Mouse (Mus musculus): ENCODE data around the gene Dcun1d3.

The Dcun1d3 gene

GRCm38 (mm10) chr7:119895639-119896512, at the start of gene Dcun1d3, which contains the start of gene Lyrm1:
Gene Dcun1d3 (minus strand): TSS chr7:119896298.
Gene Lyrm1 (plus strand): TSS chr7:119895861.
- DNase-seq: peak; percentile 98

GRCm38 (mm10) chr7:119941569-119941968, 45.5 kb upstream of the Dcun1d3 start:
- no peak for DNase-seq

DNA sequence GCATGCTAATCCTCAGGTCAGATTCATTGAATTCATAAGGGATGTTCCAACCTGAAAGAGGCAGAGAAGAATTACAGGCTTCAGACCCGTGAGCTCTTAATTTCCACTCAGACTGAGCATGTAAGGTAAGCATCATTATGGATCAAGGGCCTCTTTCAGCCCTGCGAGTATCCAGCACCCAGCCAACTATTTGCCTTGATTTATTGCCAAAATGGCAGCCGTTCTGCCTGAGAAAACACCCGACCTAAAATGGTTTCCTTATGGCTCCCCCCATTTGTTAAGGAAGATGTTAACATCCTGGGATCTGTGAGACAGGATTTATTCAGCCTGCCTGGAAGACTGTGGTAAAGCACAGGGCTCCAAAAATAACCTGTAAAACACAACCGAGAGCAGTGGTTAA, 40.9 kb upstream of the Dcun1d3 start:
- no peak for DNase-seq

GRCm38 (mm10) chr7:119936321-119936720, 40.2 kb upstream of the Dcun1d3 start:
- DNase-seq: no peak

DNA sequence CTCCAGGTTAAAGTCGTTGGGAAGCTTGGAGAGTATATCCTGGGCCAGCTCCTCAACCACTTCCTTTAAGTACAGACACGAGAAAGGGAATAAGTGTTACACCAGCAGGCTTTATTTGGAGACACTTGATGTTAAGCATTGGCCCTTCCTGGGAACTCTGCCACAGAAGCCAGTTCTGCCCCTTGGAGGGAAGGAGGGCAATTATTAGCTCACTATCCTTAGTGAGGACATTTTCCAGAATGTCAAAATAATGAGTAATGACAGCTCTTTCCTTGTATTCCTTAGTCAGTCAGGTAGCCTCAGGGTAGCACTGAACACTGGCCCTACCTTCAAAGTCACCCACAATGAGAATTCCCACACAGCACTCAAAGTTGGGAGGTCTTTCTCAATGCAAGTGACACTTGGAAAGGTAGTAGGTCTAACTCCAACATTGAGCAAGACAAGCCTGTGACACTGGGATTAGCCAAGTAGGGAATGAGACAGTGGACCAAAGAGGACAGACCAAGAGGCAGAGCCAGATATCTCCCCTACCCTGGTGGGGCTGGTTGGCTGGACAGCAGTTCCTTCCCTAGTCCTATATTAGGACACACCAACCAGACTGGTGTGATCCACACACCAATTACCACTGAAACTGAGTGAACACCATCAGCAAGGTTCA, 32.8 kb upstream of the Dcun1d3 start:
- DNase-seq: no peak

- no peak for DNase-seq
Observed at GRCm38 (mm10) chr7:119921054-119921453, 25.0 kb upstream of the Dcun1d3 start.

GRCm38 (mm10) chr7:119920457-119920856, 24.4 kb upstream of the Dcun1d3 start:
- DNase-seq: no peak

DNA sequence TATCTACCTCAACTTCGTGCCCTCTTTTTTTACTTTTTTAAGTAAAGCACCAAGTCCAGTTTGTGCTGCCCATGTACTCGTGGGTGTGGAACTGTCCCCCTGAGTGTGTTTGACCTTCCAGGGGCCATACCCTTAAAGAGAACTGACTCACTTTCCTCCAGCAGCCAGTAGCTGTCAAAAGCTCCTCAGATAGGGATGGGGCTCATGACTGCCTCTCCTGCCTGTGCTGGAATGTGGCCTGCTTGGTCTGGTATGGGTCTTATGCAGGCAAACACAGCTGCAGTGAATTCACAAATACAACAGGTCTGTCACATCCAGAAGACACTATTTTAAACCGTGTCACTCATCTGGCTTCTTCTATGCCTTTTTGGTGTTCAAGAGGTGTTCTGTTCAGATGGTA, 15.6 kb upstream of the Dcun1d3 start:
- DNase-seq: no peak

DNA sequence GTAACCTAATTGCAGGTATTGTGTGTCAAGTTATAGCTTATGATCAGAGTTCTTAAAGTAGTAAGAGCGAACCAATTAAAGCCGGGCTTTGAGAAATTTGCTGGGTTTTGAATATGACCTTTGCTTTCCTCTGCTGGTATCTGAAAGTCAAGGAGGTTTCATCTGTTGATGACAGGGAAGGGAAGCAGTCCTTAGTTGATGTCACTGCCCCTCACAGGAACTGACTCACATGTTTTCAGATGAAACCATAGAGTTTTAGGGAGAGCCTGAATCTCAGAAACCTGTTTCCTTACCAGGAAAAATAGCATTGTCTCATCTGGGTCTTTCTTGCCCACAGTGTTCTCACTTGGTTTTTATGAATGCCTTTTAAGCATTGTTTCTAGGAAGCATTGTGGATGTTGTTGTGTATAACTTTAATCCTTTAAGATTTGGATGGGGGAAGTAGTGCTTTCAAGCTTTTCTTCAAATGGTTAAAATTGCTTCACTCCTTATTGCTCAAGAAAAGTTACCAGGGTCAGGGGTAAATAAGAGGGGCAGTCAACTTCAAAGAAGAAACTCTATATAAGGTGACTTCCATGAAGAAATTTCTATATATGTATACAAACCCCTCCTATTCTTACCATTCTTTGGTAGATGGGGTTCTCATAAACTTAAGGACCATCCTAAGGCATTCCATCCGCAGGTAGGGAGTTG, 10.6 kb upstream of the Dcun1d3 start:
- no peak for DNase-seq

GRCm38 (mm10) chr7:119899386-119900057, 3.4 kb upstream of the Dcun1d3 start:
- DNase-seq: no peak

DNA sequence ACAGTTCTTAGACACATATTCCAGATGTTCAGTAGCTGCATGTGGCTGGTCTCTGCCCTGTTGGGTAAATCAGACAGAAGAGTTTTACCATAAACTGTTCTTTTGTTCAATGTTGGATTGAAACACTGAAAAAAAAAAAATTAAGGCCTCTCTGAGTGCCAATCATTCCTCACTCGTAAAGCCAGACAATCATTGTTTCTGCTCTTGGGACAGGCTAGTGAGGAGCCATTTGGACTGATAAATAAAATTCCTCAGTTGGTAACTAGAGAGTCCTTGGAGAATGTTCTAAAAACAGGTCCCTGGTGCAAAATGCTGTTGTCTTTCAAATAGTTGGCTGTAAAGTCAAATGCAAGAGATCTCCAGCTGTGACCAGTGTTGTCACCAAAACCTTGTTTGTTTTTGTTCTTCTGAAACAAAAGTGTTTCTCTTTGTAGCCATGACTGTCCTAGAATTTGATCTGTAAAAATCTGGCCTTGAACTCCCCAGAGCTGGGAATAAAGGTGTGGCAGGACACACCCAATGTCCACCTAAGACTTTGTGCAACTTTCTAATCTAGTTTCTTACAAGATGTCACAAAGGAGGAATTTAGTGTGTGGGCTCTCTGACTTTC, 2.3 kb upstream of the Dcun1d3 start:
- no peak for DNase-seq

GRCm38 (mm10) chr7:119897521-119898109, 1.5 kb upstream of the Dcun1d3 start:
- DNase-seq: no peak

- no peak for DNase-seq
Observed at GRCm38 (mm10) chr7:119894818-119895544, 1.1 kb downstream of the Dcun1d3 start.

DNA sequence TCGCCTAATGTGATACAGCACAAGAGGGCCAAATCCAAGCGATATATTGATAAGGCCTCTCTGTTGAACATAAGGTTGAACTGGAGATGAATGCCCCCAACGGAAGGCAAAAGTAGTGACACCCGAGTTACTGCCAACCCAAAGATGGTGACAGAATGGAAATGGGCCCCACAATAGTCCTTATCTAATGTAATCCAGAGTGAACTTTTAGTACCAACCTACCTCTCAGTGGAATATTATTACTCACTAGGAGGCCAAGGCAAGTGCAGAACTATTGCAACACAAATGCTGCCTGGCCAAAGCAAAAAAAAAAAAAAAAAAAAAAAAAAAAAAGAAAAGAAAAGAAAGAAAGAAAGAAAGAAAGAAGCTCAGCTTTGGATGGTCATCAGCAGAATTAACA, 3.4 kb downstream of the Dcun1d3 start:
- DNase-seq: no peak

GRCm38 (mm10) chr7:119892198-119892597, 3.9 kb downstream of the Dcun1d3 start:
- no peak for DNase-seq

DNA sequence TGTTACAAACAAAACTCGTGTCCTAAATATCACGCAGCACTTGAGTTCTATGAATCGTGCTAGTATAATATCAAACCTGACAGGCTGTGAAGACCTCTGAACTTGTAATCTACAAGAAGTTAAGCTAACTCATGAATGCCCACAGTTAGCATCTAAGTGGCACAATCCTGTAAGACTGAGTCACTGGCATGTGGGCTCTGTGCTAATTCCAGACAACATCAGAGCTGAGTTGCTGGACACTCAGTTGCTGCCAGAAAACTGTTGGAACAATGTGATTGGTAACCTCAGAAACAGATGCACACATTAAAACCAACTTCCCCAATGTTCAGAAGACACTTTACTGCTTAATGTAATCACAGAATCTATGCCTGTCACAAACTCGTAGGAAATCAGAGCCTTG, 8.2 kb downstream of the Dcun1d3 start:
- DNase-seq: no peak

DNA sequence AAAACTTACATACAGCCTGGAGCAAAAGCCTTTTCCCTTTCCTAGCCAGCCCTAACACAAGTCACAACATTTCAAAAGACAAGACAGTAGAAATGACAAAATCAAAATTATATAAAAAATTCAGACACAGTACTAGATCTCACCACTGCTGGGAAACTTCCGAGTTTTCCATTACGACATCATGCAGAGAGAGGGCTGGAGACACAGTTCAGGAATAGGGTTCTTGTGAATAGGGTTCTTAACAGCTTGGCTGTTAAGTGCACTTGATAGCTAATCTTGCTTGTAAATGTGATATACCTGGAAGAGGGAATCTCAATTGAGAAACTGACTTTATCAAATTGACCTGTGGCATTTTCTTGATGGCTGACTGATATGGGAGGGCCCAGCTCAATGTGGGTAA, 14.9 kb downstream of the Dcun1d3 start:
- no peak for DNase-seq

DNA sequence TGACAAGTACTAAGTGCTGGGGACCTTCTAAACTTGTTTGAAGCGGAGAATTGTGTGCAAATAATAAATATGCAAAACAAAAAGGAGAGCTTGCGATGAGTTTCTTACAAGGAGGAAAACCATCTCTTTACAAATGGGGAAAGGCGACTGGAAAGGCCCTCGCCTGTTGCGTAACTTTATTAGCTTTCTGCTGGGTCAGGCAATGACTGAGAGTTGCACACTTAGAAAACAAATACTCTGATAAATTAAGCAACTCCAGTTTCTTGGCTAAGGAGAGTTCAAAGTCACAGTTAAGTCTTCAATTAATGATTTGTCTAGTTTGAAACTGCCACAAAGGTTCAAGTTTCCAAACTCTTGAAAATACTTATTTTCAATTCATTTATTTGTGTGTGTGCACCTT, 15.8 kb downstream of the Dcun1d3 start:
- no peak for DNase-seq

DNA sequence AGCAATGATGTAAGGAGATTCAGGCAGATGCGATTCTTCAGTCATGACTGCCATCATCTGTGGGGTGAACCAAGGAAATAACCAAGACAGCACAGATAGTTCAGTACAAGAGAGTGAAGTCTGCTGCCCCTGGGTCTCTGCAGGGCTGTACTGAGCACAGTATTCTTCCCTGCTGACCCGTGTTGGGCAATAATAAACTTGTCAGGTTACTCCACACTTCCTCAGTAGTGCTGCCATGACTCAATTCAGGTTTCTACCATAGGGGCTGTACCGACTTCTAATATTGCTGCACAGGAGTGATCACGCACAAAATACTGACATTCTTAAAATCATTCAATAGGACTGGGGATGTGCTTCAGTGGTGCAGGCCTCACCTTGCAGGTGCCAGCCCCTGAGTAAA, 16.9 kb downstream of the Dcun1d3 start:
- DNase-seq: no peak

GRCm38 (mm10) chr7:119875776-119876440, 20.2 kb downstream of the Dcun1d3 start:
- DNase-seq: no peak

DNA sequence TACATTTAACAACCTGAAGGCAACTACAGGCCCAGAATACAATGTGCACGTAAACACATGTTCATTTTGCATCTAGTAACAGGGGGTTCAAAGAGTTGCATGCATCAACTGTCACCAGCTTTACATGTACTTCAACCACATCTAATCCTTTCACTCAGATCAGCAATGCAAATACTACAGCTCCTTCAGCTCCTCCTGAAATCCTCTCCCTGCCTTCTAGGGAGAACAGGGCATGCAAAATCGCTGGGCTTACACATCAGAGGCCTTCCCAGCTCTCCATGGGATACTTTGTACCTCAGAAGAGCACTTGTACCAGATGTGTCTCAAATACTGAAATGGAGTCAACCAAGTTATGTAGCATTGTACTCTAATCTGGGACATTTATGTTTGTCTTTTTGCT, 23.0 kb downstream of the Dcun1d3 start:
- no peak for DNase-seq
